Mouse (Mus musculus) ES-Bruce4 (cell line): ENCODE measurements around the gene Tmem132c. TPM values are rescaled to one million over a fixed set of nuclear protein-coding genes. Genes with fewer than 3 reads are reported as not detected.

ENCODE experiments used
- H3K27ac ChIP-seq: 2 replicates; pipeline ENCODE4 v1.5.1; 2012; ENCODE audit warnings: low read length, inconsistent platforms; ENCODE audit not compliant: insufficient read depth
- H3K27me3 ChIP-seq: 2 replicates; pipeline ENCODE4 v1.6.1; 2012; ENCODE audit warnings: mild to moderate bottlenecking, low read length, inconsistent platforms; ENCODE audit not compliant: control insufficient read depth, poor library complexity, insufficient read depth, severe bottlenecking
- H3K36me3 ChIP-seq: 2 replicates; pipeline ENCODE4 v1.6.1; 2012; ENCODE audit warnings: inconsistent platforms, mild to moderate bottlenecking, low read length, moderate library complexity; ENCODE audit not compliant: control insufficient read depth, poor library complexity, insufficient read depth, severe bottlenecking
- H3K4me1 ChIP-seq: one replicate; pipeline ENCODE4 v1.8.1; 2011; ENCODE audit warnings: low read length; ENCODE audit not compliant: control insufficient read depth, insufficient read depth
- H3K4me3 ChIP-seq: 2 replicates; pipeline ENCODE4 v1.5.1; 2011; ENCODE audit warnings: low read depth, mild to moderate bottlenecking, low read length
- H3K9ac ChIP-seq: 2 replicates; pipeline ENCODE4 v1.6.1; 2012; ENCODE audit warnings: low read depth, mild to moderate bottlenecking, inconsistent platforms; ENCODE audit not compliant: poor library complexity, severe bottlenecking
- H3K9me3 ChIP-seq: replicated peaks from 2 replicates; pipeline ENCODE4 v1.6.1; 2012; ENCODE audit warnings: mild to moderate bottlenecking, low read length, inconsistent platforms; ENCODE audit not compliant: control insufficient read depth, poor library complexity, insufficient read depth, severe bottlenecking
- CTCF ChIP-seq: IDR thresholded peaks from one replicate; pipeline ENCODE4 v1.8.1; 2011; ENCODE audit warnings: low read depth, low read length
- EP300 ChIP-seq: IDR thresholded peaks from 2 replicates; pipeline ENCODE4 v1.6.1; 2011; ENCODE audit warnings: low read depth, low read length; ENCODE audit not compliant: insufficient read depth
- POLR2A ChIP-seq: IDR thresholded peaks from one replicate; pipeline ENCODE4 v1.8.1; 2011; ENCODE audit warnings: low read length; ENCODE audit not compliant: insufficient read depth
- polyA plus RNA-seq: library from polyadenylated mRNA; stranded (reverse); fragments of >200 nt; gene quantifications from 2 replicates; pipeline ENCODE4 v1.2.4, GENCODE M21; 2011; ENCODE audit warnings: low read depth; ENCODE audit not compliant: missing spikeins, insufficient read depth, insufficient read length

Tmem132c gene
- polyA plus RNA-seq, 1 experiment, result 3.1 TPM

- no peak overlapping the region for H3K9ac ChIP-seq
- H3K9me3 ChIP-seq, result no peaks in the 10 kb centered on the region
- H3K36me3 ChIP-seq, result no peaks in the 10 kb centered on the region
- H3K27me3 ChIP-seq, result no peaks in the 10 kb centered on the region
- no peaks in the 10 kb centered on the region for H3K4me1 ChIP-seq
- no peak for TF ChIP-seq POLR2A
- TF ChIP-seq CTCF, result peak; percentile 14
- TF ChIP-seq EP300, result no peak
- no peak overlapping the region for H3K27ac ChIP-seq
- H3K4me3 ChIP-seq, result no peak overlapping the region
Observed at GRCm38 (mm10) chr5:127453580-127453979, 212.0 kb downstream of the Tmem132c start.

GRCm38 (mm10) chr5:127454068-127454467, 212.5 kb downstream of the Tmem132c start:
- no peaks in the 10 kb centered on the region for H3K9me3 ChIP-seq
- H3K36me3 ChIP-seq, result no peaks in the 10 kb centered on the region
- H3K9ac ChIP-seq, result no peak overlapping the region
- no peaks in the 10 kb centered on the region for H3K27me3 ChIP-seq
- no peak for TF ChIP-seq POLR2A
- no peak for TF ChIP-seq EP300
- no peak for TF ChIP-seq CTCF
- no peak overlapping the region for H3K4me3 ChIP-seq
- no peaks in the 10 kb centered on the region for H3K4me1 ChIP-seq
- H3K27ac ChIP-seq, result no peak overlapping the region

GRCm38 (mm10) chr5:127456076-127456475, 214.5 kb downstream of the Tmem132c start:
- H3K9ac ChIP-seq, result no peak overlapping the region
- no peak overlapping the region for H3K4me3 ChIP-seq
- TF ChIP-seq CTCF (no peak), POLR2A (no peak), EP300 (no peak)
- H3K9me3 ChIP-seq, result no peaks in the 10 kb centered on the region
- H3K4me1 ChIP-seq, result no peaks in the 10 kb centered on the region
- H3K36me3 ChIP-seq, result no peaks in the 10 kb centered on the region
- no peak overlapping the region for H3K27ac ChIP-seq
- H3K27me3 ChIP-seq, result no peaks in the 10 kb centered on the region

- H3K9ac ChIP-seq, result no peak overlapping the region
- no peaks in the 10 kb centered on the region for H3K27me3 ChIP-seq
- no peaks in the 10 kb centered on the region for H3K4me1 ChIP-seq
- H3K36me3 ChIP-seq, result no peaks in the 10 kb centered on the region
- TF ChIP-seq EP300, result no peak
- TF ChIP-seq POLR2A, result no peak
- TF ChIP-seq CTCF, result no peak
- no peak overlapping the region for H3K4me3 ChIP-seq
- H3K9me3 ChIP-seq, result no peaks in the 10 kb centered on the region
- H3K27ac ChIP-seq, result no peak overlapping the region
Observed at GRCm38 (mm10) chr5:127468151-127468550, 226.5 kb downstream of the Tmem132c start.

- no peaks in the 10 kb centered on the region for H3K4me1 ChIP-seq
- H3K36me3 ChIP-seq, result no peaks in the 10 kb centered on the region
- no peak overlapping the region for H3K9ac ChIP-seq
- no peak overlapping the region for H3K27ac ChIP-seq
- TF ChIP-seq POLR2A, result no peak
- TF ChIP-seq CTCF, result no peak
- no peak for TF ChIP-seq EP300
- no peaks in the 10 kb centered on the region for H3K27me3 ChIP-seq
- no peaks in the 10 kb centered on the region for H3K9me3 ChIP-seq
- H3K4me3 ChIP-seq, result no peak overlapping the region
Observed at GRCm38 (mm10) chr5:127470351-127470750, 228.7 kb downstream of the Tmem132c start.

GRCm38 (mm10) chr5:127471902-127472301, 230.3 kb downstream of the Tmem132c start:
- Histone ChIP-seq H3K27ac (no peak overlapping the region), H3K27me3 (no peaks in the 10 kb centered on the region), H3K36me3 (no peaks in the 10 kb centered on the region), H3K4me3 (no peak overlapping the region), H3K4me1 (no peaks in the 10 kb centered on the region), H3K9ac (no peak overlapping the region), H3K9me3 (no peaks in the 10 kb centered on the region)
- TF ChIP-seq EP300, result no peak
- TF ChIP-seq POLR2A, result no peak
- no peak for TF ChIP-seq CTCF
